Mouse (Mus musculus) adrenal gland (tissue): ENCODE data around the gene Ccnb1ip1.

Experiments
- intact Hi-C: fragments of 180-260 bp; cut with DNase I; formaldehyde crosslinking; loops from one replicate; pipeline ENCODE4 v1.15.1; 2025
- long read RNA-seq, 2 experiments: library from polyadenylated mRNA; unstranded; transcript quantifications; one replicate each; pipeline ENCODE4 v2.0.0; 2020; ENCODE audit warnings: borderline replicate concordance in 1 of 2; ENCODE audit not compliant: insufficient replicate concordance in 1 of 2

Ccnb1ip1 gene
- long read RNA-seq, experiment 1 = 0 reads
- long read RNA-seq, experiment 2 = 0 reads

GRCm38 (mm10) chr14:50807487-50808072, at the start of gene Ccnb1ip1, which contains the start of gene Parp2:
Ccnb1ip1 (minus strand) TSS chr14:50807732.
Parp2 (plus strand) TSS chr14:50807841.
- intact Hi-C loops = loop anchor here (5.0 to 10.0 kb wide), 2 partner anchors 117 to 280 kb away; partner anchors contain the start of genes Apex1 and Osgep

- intact Hi-C loops = no loop called here
These were observed 48.3 kb upstream of the Ccnb1ip1 start for GRCm38 (mm10) chr14:50855788-50856187.

- intact Hi-C loops = no loop called here
These were observed 29.7 kb upstream of the Ccnb1ip1 start for GRCm38 (mm10) chr14:50837236-50837635.

- intact Hi-C loops = no loop called here
These were observed 26.9 kb upstream of the Ccnb1ip1 start for GRCm38 (mm10) chr14:50834435-50834834.

GRCm38 (mm10) chr14:50833964-50834363, 26.4 kb upstream of the Ccnb1ip1 start:
- intact Hi-C loops = no loop called here

- intact Hi-C loops = no loop called here
These were observed 22.3 kb upstream of the Ccnb1ip1 start for GRCm38 (mm10) chr14:50829878-50830277.

- intact Hi-C loops = no loop called here
These were observed 19.0 kb upstream of the Ccnb1ip1 start for GRCm38 (mm10) chr14:50826579-50826978.

- intact Hi-C loops = no loop called here
These were observed 16.7 kb upstream of the Ccnb1ip1 start for GRCm38 (mm10) chr14:50824219-50824618.

GRCm38 (mm10) chr14:50823240-50823639, 15.7 kb upstream of the Ccnb1ip1 start:
- intact Hi-C loops = no loop called here

GRCm38 (mm10) chr14:50813060-50813459, 5.5 kb upstream of the Ccnb1ip1 start:
- intact Hi-C loops = no loop called here

- intact Hi-C loops = loop anchor here (5.0 to 10.0 kb wide), 2 partner anchors 118 to 281 kb away; partner anchors contain the start of genes Apex1 and Osgep
These were observed 1.1 kb downstream of the Ccnb1ip1 start for GRCm38 (mm10) chr14:50806469-50806868.

- intact Hi-C loops = loop anchor here (5.0 to 10.0 kb wide), 2 partner anchors 120 to 283 kb away; partner anchors contain the start of genes Apex1 and Osgep
These were observed 2.8 kb downstream of the Ccnb1ip1 start for GRCm38 (mm10) chr14:50804683-50805082.

- intact Hi-C loops = loop anchor here (10.0 kb wide), 1 partner anchor 122 kb away; the partner anchor contains the start of genes Apex1 and Osgep
These were observed 4.5 kb downstream of the Ccnb1ip1 start for GRCm38 (mm10) chr14:50802843-50803562.

GRCm38 (mm10) chr14:50802441-50802840, 5.1 kb downstream of the Ccnb1ip1 start:
- intact Hi-C loops = loop anchor here (10.0 kb wide), 1 partner anchor 122 kb away; the partner anchor contains the start of genes Apex1 and Osgep

GRCm38 (mm10) chr14:50799502-50800259, 7.9 kb downstream of the Ccnb1ip1 start:
- intact Hi-C loops = loop anchor here (2.0 to 10.0 kb wide), 2 partner anchors 125 to 263 kb away; partner anchors contain the start of genes Apex1 and Osgep

- intact Hi-C loops = no loop called here
These were observed 9.0 kb downstream of the Ccnb1ip1 start for GRCm38 (mm10) chr14:50798512-50798911.

- intact Hi-C loops = no loop called here
These were observed 11.1 kb downstream of the Ccnb1ip1 start for GRCm38 (mm10) chr14:50796464-50796863.

GRCm38 (mm10) chr14:50795965-50796364, 11.6 kb downstream of the Ccnb1ip1 start:
- intact Hi-C loops = no loop called here

- intact Hi-C loops = no loop called here
These were observed 12.1 kb downstream of the Ccnb1ip1 start for GRCm38 (mm10) chr14:50795261-50795935.

GRCm38 (mm10) chr14:50788157-50788556, 19.4 kb downstream of the Ccnb1ip1 start:
- intact Hi-C loops = no loop called here

GRCm38 (mm10) chr14:50785251-50785637, 22.3 kb downstream of the Ccnb1ip1 start, which contains the start of gene Ttc5:
Ttc5 (minus strand) TSS chr14:50785519.
- intact Hi-C loops = no loop called here
